Mouse (Mus musculus): Measurements from ENCODE around the gene Trim28.

The Trim28 gene

GRCm38 (mm10) chr7:13059536-13059935 lies 60.6 kb downstream of the Trim28 start:
- DNase-seq (ENCODE audit: low read depth, low spot score): no peak

GRCm38 (mm10) chr7:13063399-13063798 lies 64.5 kb downstream of the Trim28 start:
- DNase-seq (ENCODE audit: low read depth, low spot score): peak; percentile 52

- peak; percentile 41 for DNase-seq (ENCODE audit: low read depth, low spot score)
Observed at GRCm38 (mm10) chr7:13072293-13072692, 73.4 kb downstream of the Trim28 start.

Data from A20 (cell line).